Mouse (Mus musculus): ENCODE measurements at regions not wholly inside any gene's neighbourhood (a gene's known extent, or its start where the extent isn't known, plus 50 kb on each side); places are given as distances from the start of the nearest gene placed in this dataset.

- DNase-seq = no peak
These were observed 528.9 kb upstream of the Dppa4 start for GRCm38 (mm10) chr16:47754671-47755070.

- DNase-seq = no peak
These were observed 525.2 kb upstream of the Dppa4 start for GRCm38 (mm10) chr16:47758296-47758695.

GRCm38 (mm10) chr16:47765742-47766141 is 517.8 kb upstream of the Dppa4 start:
- DNase-seq = peak in 1 of 2 experiments; percentile 30

GRCm38 (mm10) chr16:47788515-47788914 is 495.0 kb upstream of the Dppa4 start:
- DNase-seq = no peak

GRCm38 (mm10) chr16:47790666-47791065 is 492.9 kb upstream of the Dppa4 start:
- no peak for DNase-seq

GRCm38 (mm10) chr16:47791456-47791855 is 492.1 kb upstream of the Dppa4 start:
- DNase-seq = no peak

- no peak for DNase-seq
These were observed 484.7 kb upstream of the Dppa4 start for GRCm38 (mm10) chr16:47798838-47799237.

- DNase-seq = no peak
These were observed 440.4 kb upstream of the Dppa4 start for GRCm38 (mm10) chr16:47843169-47843568.

- no peak for DNase-seq
These were observed 431.9 kb upstream of the Dppa4 start for GRCm38 (mm10) chr16:47851631-47852030.

- no peak for DNase-seq
These were observed 423.7 kb upstream of the Dppa4 start for GRCm38 (mm10) chr16:47859840-47860239.

- no peak for DNase-seq
These were observed 408.3 kb upstream of the Dppa4 start for GRCm38 (mm10) chr16:47875258-47875657.

- DNase-seq = no peak
These were observed 400.1 kb upstream of the Dppa4 start for GRCm38 (mm10) chr16:47883476-47883875.

GRCm38 (mm10) chr16:47887019-47887418 is 396.5 kb upstream of the Dppa4 start:
- DNase-seq = no peak

- no peak for DNase-seq
These were observed 382.7 kb upstream of the Dppa4 start for GRCm38 (mm10) chr16:47900785-47901184.

GRCm38 (mm10) chr16:47938000-47938399 is 345.5 kb upstream of the Dppa4 start:
- no peak for DNase-seq
